Mouse (Mus musculus) macrophage (primary cell): ENCODE data around the gene Olfr1420. TPM values are rescaled to one million over a fixed set of nuclear protein-coding genes. Genes with fewer than 3 reads are reported as not detected.
"Not testable (repeated sequence)": the region's sequence is repeated elsewhere in the genome, so short reads cannot be mapped to it uniquely, and the experiment has no call there.

Source experiments
- H3K27ac ChIP-seq: fragments of 350-480 bp; formaldehyde crosslinking; 2 replicates; pipeline ENCODE4 v1.9.0; 2021
- H3K36me3 ChIP-seq: fragments of 350-480 bp; formaldehyde crosslinking; 2 replicates; pipeline ENCODE4 v1.9.0; 2021; ENCODE audit errors: inconsistent target
- H3K4me3 ChIP-seq: fragments of 350-480 bp; formaldehyde crosslinking; 2 replicates; pipeline ENCODE4 v1.9.0; 2021; ENCODE audit errors: inconsistent target
- H3K79me2 ChIP-seq: fragments of 350-480 bp; formaldehyde crosslinking; 2 replicates; pipeline ENCODE4 v1.9.0; 2021; ENCODE audit errors: inconsistent target
- WGBS: methylation state at CpG from one replicate; pipeline ENCODE4 v1.1.7; 2026; ENCODE audit warnings: inconsistent platforms; ENCODE audit not compliant: missing documents; 5-methylcytosine and 5-hydroxymethylcytosine counted together
- polyA plus RNA-seq: library from polyadenylated mRNA; stranded (reverse); fragments of 250-400 nt; gene quantifications from 3 replicates; pipeline ENCODE4 v1.2.4, GENCODE M21; 2018; ENCODE audit warnings: inconsistent platforms

Gene Olfr1420
- polyA plus RNA-seq, 1 experiment from 2014 or later: not detected

GRCm38 (mm10) chr19:11922068-11922467, 35.7 kb downstream of the Olfr1420 start:
- peaks cover 51% of the 10 kb centered on the region for H3K36me3 ChIP-seq
- H3K27ac ChIP-seq: no peak overlapping the region
- peaks cover 42% of the 10 kb centered on the region for H3K79me2 ChIP-seq
- WGBS: 83% methylated on average over 1 of the region's 1 CpGs
- no peak overlapping the region for H3K4me3 ChIP-seq

- 93% methylated on average over 2 of the region's 2 CpGs for WGBS
Observed at GRCm38 (mm10) chr19:11922515-11922914, 36.1 kb downstream of the Olfr1420 start.

GRCm38 (mm10) chr19:11926380-11926779, 40.0 kb downstream of the Olfr1420 start:
- WGBS: 92% methylated on average over 2 of the region's 2 CpGs
- H3K36me3 ChIP-seq: peaks cover 71% of the 10 kb centered on the region

More at GRCm38 (mm10) chr19:11922515-11922914, 36.1 kb downstream of the Olfr1420 start:
- Histone ChIP-seq H3K79me2 (peaks cover 37% of the 10 kb centered on the region), H3K36me3 (peaks cover 55% of the 10 kb centered on the region)
- H3K27ac ChIP-seq, H3K4me3 ChIP-seq: not testable (repeated sequence)

GRCm38 (mm10) chr19:11928025-11928748, 41.8 kb downstream of the Olfr1420 start:
- H3K4me3 ChIP-seq: no peak overlapping the region
- 79% methylated on average over 4 of the region's 4 CpGs for WGBS
- no peak overlapping the region for H3K27ac ChIP-seq
- H3K36me3 ChIP-seq: peaks cover 80% of the 10 kb centered on the region
- peaks cover 10% of the 10 kb centered on the region; the same call in 1 of the 2 replicates for H3K79me2 ChIP-seq

More at GRCm38 (mm10) chr19:11926380-11926779, 40.0 kb downstream of the Olfr1420 start:
- no peak overlapping the region for H3K4me3 ChIP-seq
- peaks cover 12% of the 10 kb centered on the region; the same call in 1 of the 2 replicates for H3K79me2 ChIP-seq
- H3K27ac ChIP-seq: no peak overlapping the region

GRCm38 (mm10) chr19:11946460-11946859, 60.1 kb downstream of the Olfr1420 start:
- H3K79me2 ChIP-seq, H3K27ac ChIP-seq, H3K4me3 ChIP-seq: not testable (repeated sequence)
- WGBS: 98% methylated on average over 8 of the region's 9 CpGs
- peaks cover 37% of the 10 kb centered on the region for H3K36me3 ChIP-seq

Other genes starting within 250 kb of the Olfr1420 start
- gene Ms4a3, start 245.7 kb upstream of the Olfr1420 start, polyA plus RNA-seq: 0.79 TPM in 1 of 3 replicates, not detected in the others
- gene Oosp2, start 226.0 kb upstream of the Olfr1420 start, polyA plus RNA-seq: not detected in 3 replicates
- not detected in 3 replicates for gene Oosp1, start 195.4 kb upstream of the Olfr1420 start, polyA plus RNA-seq
- gene Oosp3, start 189.5 kb upstream of the Olfr1420 start, polyA plus RNA-seq: not detected in 3 replicates
- not detected in 3 replicates for gene Gif, start 139.0 kb upstream of the Olfr1420 start, polyA plus RNA-seq
- gene Mrpl16, start 116.2 kb upstream of the Olfr1420 start, polyA plus RNA-seq: 27.2 to 40.6 TPM (median 35.2 TPM) in 3 replicates
- gene Stx3, start 67.2 kb upstream of the Olfr1420 start, polyA plus RNA-seq: 18.7 to 25.4 TPM (median 20.5 TPM) in 3 replicates
- gene Olfr1417, start 47.3 kb upstream of the Olfr1420 start, polyA plus RNA-seq: not detected in 3 replicates
- not detected in 3 replicates for gene Olfr1418, start 25.5 kb upstream of the Olfr1420 start, polyA plus RNA-seq
- not detected in 3 replicates for gene Olfr1419, start 11.5 kb upstream of the Olfr1420 start, polyA plus RNA-seq
- gene Patl1, start 25.8 kb downstream of the Olfr1420 start, polyA plus RNA-seq: 29.2 to 49.7 TPM (median 30.6 TPM) in 3 replicates
- 27.8 to 35.2 TPM (median 29.0 TPM) in 3 replicates for gene Osbp, start 79.4 kb downstream of the Olfr1420 start, polyA plus RNA-seq
- not detected in 3 replicates for gene Olfr1423, start 154.8 kb downstream of the Olfr1420 start, polyA plus RNA-seq
- gene Olfr1424, start 176.1 kb downstream of the Olfr1420 start, polyA plus RNA-seq: not detected in 3 replicates
- not detected in 3 replicates for gene Olfr1425, start 191.2 kb downstream of the Olfr1420 start, polyA plus RNA-seq
- gene Olfr1426, start 205.4 kb downstream of the Olfr1420 start, polyA plus RNA-seq: not detected in 3 replicates
- gene Olfr1427, start 216.8 kb downstream of the Olfr1420 start, polyA plus RNA-seq: not detected in 3 replicates
- gene Olfr1428, start 229.3 kb downstream of the Olfr1420 start, polyA plus RNA-seq: not detected in 3 replicates
- gene Olfr76, start 236.6 kb downstream of the Olfr1420 start, polyA plus RNA-seq: not detected in 3 replicates